Mouse (Mus musculus) frontal cortex, postnatal 10 days (tissue): Measurements from ENCODE around the gene Mbnl1.

Experiments used
- DNase-seq, 2 experiments: peaks; one replicate each; pipeline ENCODE4 v3.0.0; 2022; ENCODE audit warnings: low spot score in 2 of 2, mixed read lengths in 1 of 2

The Mbnl1 gene

GRCm38 (mm10) chr3:60519337-60519736 is 46.7 kb downstream of the Mbnl1 start:
- DNase-seq = no peak

GRCm38 (mm10) chr3:60524127-60524526 is 51.5 kb downstream of the Mbnl1 start:
- no peak for DNase-seq

GRCm38 (mm10) chr3:60531286-60531685 is 58.7 kb downstream of the Mbnl1 start:
- no peak for DNase-seq

- no peak for DNase-seq
Measured at GRCm38 (mm10) chr3:60531826-60532225, 59.2 kb downstream of the Mbnl1 start.

GRCm38 (mm10) chr3:60535224-60535623 is 62.6 kb downstream of the Mbnl1 start:
- DNase-seq = no peak

- DNase-seq = no peak
Measured at GRCm38 (mm10) chr3:60537063-60537462, 64.4 kb downstream of the Mbnl1 start.

GRCm38 (mm10) chr3:60538214-60538971 is 65.8 kb downstream of the Mbnl1 start:
- no peak for DNase-seq

GRCm38 (mm10) chr3:60541121-60541520 is 68.5 kb downstream of the Mbnl1 start:
- DNase-seq = no peak

- DNase-seq = no peak
Measured at GRCm38 (mm10) chr3:60546196-60546595, 73.6 kb downstream of the Mbnl1 start.

- no peak for DNase-seq
Measured at GRCm38 (mm10) chr3:60546904-60547303, 74.3 kb downstream of the Mbnl1 start.

GRCm38 (mm10) chr3:60550492-60550891 is 77.9 kb downstream of the Mbnl1 start:
- DNase-seq = no peak

- no peak for DNase-seq
Measured at GRCm38 (mm10) chr3:60551650-60552049, 79.0 kb downstream of the Mbnl1 start.

GRCm38 (mm10) chr3:60553011-60553410 is 80.4 kb downstream of the Mbnl1 start:
- DNase-seq = no peak

GRCm38 (mm10) chr3:60556596-60556995 is 84.0 kb downstream of the Mbnl1 start:
- no peak for DNase-seq

- DNase-seq = no peak
Measured at GRCm38 (mm10) chr3:60558252-60558862, 85.7 kb downstream of the Mbnl1 start.

- no peak for DNase-seq
Measured at GRCm38 (mm10) chr3:60559762-60560161, 87.1 kb downstream of the Mbnl1 start.

- no peak for DNase-seq
Measured at GRCm38 (mm10) chr3:60563529-60564243, 91.1 kb downstream of the Mbnl1 start.

GRCm38 (mm10) chr3:60564244-60564643 is 91.6 kb downstream of the Mbnl1 start:
- DNase-seq = no peak

- no peak for DNase-seq
Measured at GRCm38 (mm10) chr3:60565204-60565603, 92.6 kb downstream of the Mbnl1 start.

GRCm38 (mm10) chr3:60565950-60566349 is 93.3 kb downstream of the Mbnl1 start:
- DNase-seq = no peak

GRCm38 (mm10) chr3:60568171-60568684 is 95.6 kb downstream of the Mbnl1 start:
- no peak for DNase-seq

- no peak for DNase-seq
Measured at GRCm38 (mm10) chr3:60568801-60569568, 96.4 kb downstream of the Mbnl1 start.
